Comparison of ENCODE assay signal across 24 mouse cellular contexts in the genomic region with DNA sequence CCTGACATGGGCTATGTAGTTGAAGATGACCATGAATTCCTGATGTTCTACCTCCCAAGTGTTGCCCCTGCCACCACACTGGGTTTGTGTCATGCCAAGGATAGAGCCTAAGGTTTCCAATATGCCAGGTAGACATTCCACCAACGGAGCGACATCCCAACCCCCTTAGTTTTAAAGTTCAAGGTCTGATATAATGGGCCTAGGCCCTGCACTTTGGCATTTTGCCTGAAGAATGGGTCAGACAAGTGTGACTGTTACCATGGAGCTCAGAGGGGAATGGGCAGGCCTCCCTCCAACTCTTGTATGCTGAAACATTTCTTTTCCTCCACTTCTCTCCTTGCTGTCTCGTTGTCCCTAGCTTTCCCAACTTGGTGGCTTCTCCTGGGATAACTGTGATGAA. TPM values are rescaled to one million over a fixed set of nuclear protein-coding genes. Genes with fewer than 3 reads are reported as not detected.
DNase-seq lines count a peak whose midpoint lies in the region; ATAC-seq and TF ChIP-seq lines count a peak whose summit lies in the region.
"Had no signal": no experiment of that assay in that cellular context is flagged by ENCODE, and none has a peak within 500 bp of the region (broad histone marks: within the 10 kb centered on the region; RNA-seq: fewer than 3 reads in every experiment).

No protein-coding gene starts in this region.

- H3K4me1 ChIP-seq in hindbrain, embryonic 10.5 days (replicated peaks): peaks cover 24% of the 10 kb centered on the region
- peaks cover 16% of the 10 kb centered on the region for H3K4me1 ChIP-seq in hindbrain, embryonic 13.5 days (replicated peaks)
- peaks cover 34% of the 10 kb centered on the region for H3K4me1 ChIP-seq in liver, postnatal 0 days (ENCODE audit: insufficient read depth)
- H3K4me1 ChIP-seq: embryonic facial prominence, embryonic 12.5 days; limb, embryonic 12.5 days had no signal

- no peak overlapping the region for H3K4me2 ChIP-seq in hindbrain, embryonic 13.5 days
- no peak overlapping the region for H3K4me2 ChIP-seq in liver, postnatal 0 days (ENCODE audit: low read depth, low read length)
- H3K4me2 ChIP-seq: embryonic facial prominence, embryonic 12.5 days; forebrain, embryonic 15.5 days; hindbrain, embryonic 12.5 days; limb, embryonic 12.5 days; liver, embryonic 15.5 days had no signal

- TF ChIP-seq EP300 in liver, postnatal 0 days (IDR thresholded peaks at IDR 0.05; ENCODE audit: low read depth): no peak

- H3K4me3 ChIP-seq in hindbrain, embryonic 10.5 days: no peak overlapping the region
- H3K4me3 ChIP-seq in hindbrain, embryonic 13.5 days: no peak overlapping the region
- H3K4me3 ChIP-seq in liver, postnatal 0 days (ENCODE audit: low read depth, low read length): no peak overlapping the region
- H3K4me3 ChIP-seq: embryonic facial prominence, embryonic 12.5 days; erythroblast, embryonic 14.5 days; forebrain, embryonic 15.5 days; hindbrain, embryonic 12.5 days; left cerebral cortex, adult 2 months; limb, embryonic 12.5 days; liver, embryonic 15.5 days had no signal

- ATAC-seq in hindbrain, embryonic 13.5 days (ENCODE audit: low FRiP score): no peak
- ATAC-seq in liver, postnatal 0 days: peak; percentile 16; the same call in 1 of the 2 replicates
- ATAC-seq: forebrain, embryonic 15.5 days; intestine, embryonic 16.5 days; lung, postnatal 0 days had no signal

- peaks cover 8% of the 10 kb centered on the region for H3K27me3 ChIP-seq in hindbrain, embryonic 10.5 days (ENCODE audit: insufficient read depth, poor library complexity, severe bottlenecking)
- H3K27me3 ChIP-seq in hindbrain, embryonic 13.5 days: no peaks in the 10 kb centered on the region
- no peaks in the 10 kb centered on the region for H3K27me3 ChIP-seq in liver, postnatal 0 days (ENCODE audit: insufficient read depth, low read length)
- H3K27me3 ChIP-seq: embryonic facial prominence, embryonic 12.5 days; forebrain, embryonic 15.5 days; hindbrain, embryonic 12.5 days; limb, embryonic 12.5 days had no signal

- 0 out of 2 replicates have a peak overlapping the region, but pooled peaks have one; percentile 35 for H3K27ac ChIP-seq in hindbrain, embryonic 10.5 days
- H3K27ac ChIP-seq in hindbrain, embryonic 13.5 days: no peak overlapping the region
- no peak overlapping the region for H3K27ac ChIP-seq in liver, postnatal 0 days (ENCODE audit: low read depth)
- H3K27ac ChIP-seq: embryonic facial prominence, embryonic 12.5 days; forebrain, embryonic 15.5 days; hindbrain, embryonic 12.5 days; left cerebral cortex, adult 2 months; limb, embryonic 12.5 days; liver, embryonic 15.5 days had no signal

- DNase-seq in hindbrain, embryonic 10.5 days (ENCODE audit: low spot score): no peak
- DNase-seq in liver, postnatal 0 days: no peak
- DNase-seq in liver (no peak), adipocyte (ENCODE audit: low spot score) (no peak)
- DNase-seq in adrenal gland, postnatal 36 days: peak; percentile 68 to 70
- DNase-seq in kidney, postnatal 10 days: peak; percentile 50
- no peak for DNase-seq in layer of hippocampus, postnatal 25 days (ENCODE audit: extremely low spot score in 1 of 2, low spot score in 1 of 2)
- DNase-seq: cerebellum, postnatal 10 days; gastrocnemius, postnatal 25 days; right cerebral cortex, postnatal 25 days; thymus, adult 18-20 months had no signal

- H3K9ac ChIP-seq in hindbrain, embryonic 13.5 days: no peak overlapping the region
- H3K9ac ChIP-seq in liver, postnatal 0 days (replicated peaks): no peak overlapping the region
- H3K9ac ChIP-seq: embryonic facial prominence, embryonic 12.5 days; forebrain, embryonic 15.5 days; hindbrain, embryonic 12.5 days; limb, embryonic 12.5 days; liver, embryonic 15.5 days had no signal

- no peaks in the 10 kb centered on the region for H3K9me3 ChIP-seq in hindbrain, embryonic 10.5 days
- no peaks in the 10 kb centered on the region for H3K9me3 ChIP-seq in hindbrain, embryonic 13.5 days
- H3K9me3 ChIP-seq in liver, postnatal 0 days (ENCODE audit: low read length): no peaks in the 10 kb centered on the region
- H3K9me3 ChIP-seq: embryonic facial prominence, embryonic 12.5 days; forebrain, embryonic 15.5 days; hindbrain, embryonic 12.5 days; limb, embryonic 12.5 days; liver, embryonic 15.5 days had no signal

- 78% methylated on average over 3 of the region's 3 CpGs for WGBS in hindbrain, embryonic 10.5 days
- 66% methylated on average over 3 of the region's 3 CpGs for WGBS in hindbrain, embryonic 13.5 days
- 65% methylated on average over 3 of the region's 3 CpGs for WGBS in liver, postnatal 0 days (ENCODE audit: insufficient replicate concordance)

- TF ChIP-seq CTCF in liver, postnatal 0 days (IDR thresholded peaks at IDR 0.05; ENCODE audit: low read depth): no peak

- H3K36me3 ChIP-seq in hindbrain, embryonic 10.5 days: no peaks in the 10 kb centered on the region
- peaks cover 14% of the 10 kb centered on the region for H3K36me3 ChIP-seq in hindbrain, embryonic 13.5 days
- H3K36me3 ChIP-seq in liver, postnatal 0 days (replicated peaks; ENCODE audit: insufficient read depth, low read length): peaks cover 13% of the 10 kb centered on the region; the same call in 1 of the 2 replicates
- H3K36me3 ChIP-seq: embryonic facial prominence, embryonic 12.5 days; forebrain, embryonic 15.5 days; hindbrain, embryonic 12.5 days; limb, embryonic 12.5 days had no signal

RNA-seq across cellular contexts. Expression of gene Gm2a, which starts 5.3 kb away (rescaled TPM):
- polyA plus RNA-seq in hindbrain, embryonic 10.5 days (2016; fragmentation: Nextera tagmentation; extraction: Ambion mirVana): 10.7 and 13.0 TPM in 2 replicates
- 19.2 and 20.3 TPM in 2 replicates for polyA plus RNA-seq in hindbrain, embryonic 13.5 days (2015; fragmentation: Nextera tagmentation; extraction: Ambion mirVana)
- 28.7 and 31.6 TPM in 2 replicates for polyA plus RNA-seq in liver, postnatal 0 days (2015; fragmentation: Nextera tagmentation; extraction: Ambion mirVana)
- 100 to 1,000 TPM; 220 to 225 TPM for total RNA-seq in adrenal gland, postnatal 36 days (2021)
- 10 to 100 TPM; 38.7 to 42.5 TPM for total RNA-seq in layer of hippocampus, postnatal 25 days (2021)

RNA-seq across cellular contexts. Expression of gene Ccdc69, which starts 25.3 kb away (rescaled TPM):
- 0.25 and 0.56 TPM in 2 replicates for polyA plus RNA-seq in hindbrain, embryonic 10.5 days (2016; fragmentation: Nextera tagmentation; extraction: Ambion mirVana)
- polyA plus RNA-seq in hindbrain, embryonic 13.5 days (2015; fragmentation: Nextera tagmentation; extraction: Ambion mirVana): 0.22 and 0.31 TPM in 2 replicates
- 1.3 and 1.6 TPM in 2 replicates for polyA plus RNA-seq in liver, postnatal 0 days (2015; fragmentation: Nextera tagmentation; extraction: Ambion mirVana)
- total RNA-seq in adrenal gland, postnatal 36 days (2021): 1 to 10 TPM; 7.3 to 10.0 TPM
- under 1 TPM; 0.37 to 0.52 TPM for total RNA-seq in layer of hippocampus, postnatal 25 days (2021)
- polyA plus RNA-seq: erythroblast, embryonic 14.5 days had no signal

RNA-seq across cellular contexts. Expression of gene Slc36a3, which starts 48.3 kb away (rescaled TPM):
- not detected in 2 replicates for polyA plus RNA-seq in hindbrain, embryonic 10.5 days (2016; fragmentation: Nextera tagmentation; extraction: Ambion mirVana)
- polyA plus RNA-seq in hindbrain, embryonic 13.5 days (2015; fragmentation: Nextera tagmentation; extraction: Ambion mirVana): not detected in 2 replicates
- not detected in 2 replicates for polyA plus RNA-seq in liver, postnatal 0 days (2015; fragmentation: Nextera tagmentation; extraction: Ambion mirVana)
- total RNA-seq in adrenal gland, postnatal 36 days (2021): not detected
- total RNA-seq in layer of hippocampus, postnatal 25 days (2021): not detected
- total RNA-seq: gastrocnemius, postnatal 25 days; left cerebral cortex, adult 2 months; megakaryocyte progenitor cell, adult 5-6 weeks had no signal
- polyA plus RNA-seq: embryonic facial prominence, embryonic 12.5 days; erythroblast, embryonic 14.5 days; forebrain, embryonic 15.5 days; heart, postnatal 0 days; hindbrain, embryonic 12.5 days; intestine, embryonic 16.5 days; limb, embryonic 12.5 days; liver, embryonic 15.5 days; lung, postnatal 0 days; stomach, embryonic 14.5 days had no signal

Comparison
In these comparisons a context has a peak if more than half of its experiments do, and no peak if none do; other contexts are left out.
1. DNase-seq: peak in adrenal gland, postnatal 36 days (2 of 2) and kidney, postnatal 10 days (single experiment); none in hindbrain, embryonic 10.5 days (single experiment), liver, postnatal 0 days (single experiment), liver (single experiment), adipocyte (single experiment) and layer of hippocampus, postnatal 25 days (0 of 2).